ENCODE assay signal across 19 mouse cellular contexts in genomic region chr5:102659061-102659460, GRCm38 (mm10).
"Had no signal": no experiment of that assay in that cellular context is flagged by ENCODE, and none has a peak within 500 bp of the region (broad histone marks: within the 10 kb centered on the region; RNA-seq: fewer than 3 reads in every experiment).

No protein-coding gene starts in this region.

- H3K27ac ChIP-seq: limb, embryonic 10.5 days; limb, embryonic 13.5 days; liver, embryonic 12.5 days; liver, embryonic 15.5 days; macrophage; midbrain, embryonic 12.5 days; midbrain, embryonic 15.5 days; neural tube, embryonic 12.5 days; neural tube, embryonic 15.5 days had no signal

- H3K36me3 ChIP-seq: limb, embryonic 10.5 days; limb, embryonic 13.5 days; liver, embryonic 12.5 days; liver, embryonic 15.5 days; midbrain, embryonic 12.5 days; midbrain, embryonic 15.5 days; neural tube, embryonic 12.5 days; neural tube, embryonic 15.5 days had no signal

- ATAC-seq: liver, embryonic 12.5 days; midbrain, embryonic 15.5 days had no signal

- H3K27me3 ChIP-seq: limb, embryonic 13.5 days; liver, embryonic 12.5 days; liver, embryonic 15.5 days; midbrain, embryonic 12.5 days; midbrain, embryonic 15.5 days; neural tube, embryonic 12.5 days; neural tube, embryonic 15.5 days had no signal

- H3K4me2 ChIP-seq: limb, embryonic 13.5 days; liver, embryonic 12.5 days; liver, embryonic 15.5 days; midbrain, embryonic 12.5 days; midbrain, embryonic 15.5 days; neural tube, embryonic 12.5 days; neural tube, embryonic 15.5 days had no signal

- H3K4me1 ChIP-seq: liver, embryonic 12.5 days; liver, embryonic 15.5 days; midbrain, embryonic 12.5 days; midbrain, embryonic 15.5 days; neural tube, embryonic 15.5 days had no signal

- DNase-seq: kidney, adult 2 months; kidney, postnatal 10 days; kidney, postnatal 4 days; liver; lung, adult 18-20 months; lung, postnatal 14 days; right cerebral cortex, adult 18-20 months; right cerebral cortex, postnatal 14 days; right cerebral cortex, postnatal 4 days; thymus, postnatal 25 days had no signal

- H3K9me3 ChIP-seq: limb, embryonic 10.5 days; limb, embryonic 13.5 days; liver, embryonic 12.5 days; liver, embryonic 15.5 days; midbrain, embryonic 12.5 days; midbrain, embryonic 15.5 days; neural tube, embryonic 12.5 days; neural tube, embryonic 15.5 days had no signal

- H3K4me3 ChIP-seq: limb, embryonic 10.5 days; limb, embryonic 13.5 days; liver, embryonic 12.5 days; liver, embryonic 15.5 days; midbrain, embryonic 12.5 days; midbrain, embryonic 15.5 days; neural tube, embryonic 12.5 days; neural tube, embryonic 15.5 days had no signal

- H3K9ac ChIP-seq: limb, embryonic 13.5 days; liver, embryonic 12.5 days; liver, embryonic 15.5 days; midbrain, embryonic 12.5 days; midbrain, embryonic 15.5 days; neural tube, embryonic 12.5 days; neural tube, embryonic 15.5 days had no signal
